Mouse (Mus musculus) lung, adult 2 months (tissue): ENCODE data around the gene Gpx3.

Experiments
- CTCF ChIP-seq: fragments of 200-500 bp; IDR thresholded peaks from 2 replicates; pipeline ENCODE4 v1.5.1; 2011; ENCODE audit warnings: mild to moderate bottlenecking, low read length, control low read depth; ENCODE audit not compliant: insufficient read depth
- POLR2A ChIP-seq: fragments of 200-500 bp; IDR thresholded peaks from 2 replicates; pipeline ENCODE4 v1.6.1; 2011; ENCODE audit warnings: low read depth, mild to moderate bottlenecking, control low read depth, low read length, borderline replicate concordance; ENCODE audit errors: extremely low read depth

- TF ChIP-seq CTCF (peak; percentile 88), POLR2A (no peak)
Measured at GRCm38 (mm10) chr11:54862621-54863520, 39.4 kb upstream of the Gpx3 start.
